Mouse (Mus musculus): ENCODE results near the gene Psmb4. TPM values are rescaled to one million over a fixed set of nuclear protein-coding genes. Genes with fewer than 3 reads are reported as not detected.
"Not testable (repeated sequence)": the region's sequence is repeated elsewhere in the genome, so short reads cannot be mapped to it uniquely, and the experiment has no call there.

Psmb4 gene
- polyA plus RNA-seq (2012; ENCODE audit: insufficient read depth, insufficient read length, missing spikeins), result 281 and 392 TPM in 2 replicates

DNA sequence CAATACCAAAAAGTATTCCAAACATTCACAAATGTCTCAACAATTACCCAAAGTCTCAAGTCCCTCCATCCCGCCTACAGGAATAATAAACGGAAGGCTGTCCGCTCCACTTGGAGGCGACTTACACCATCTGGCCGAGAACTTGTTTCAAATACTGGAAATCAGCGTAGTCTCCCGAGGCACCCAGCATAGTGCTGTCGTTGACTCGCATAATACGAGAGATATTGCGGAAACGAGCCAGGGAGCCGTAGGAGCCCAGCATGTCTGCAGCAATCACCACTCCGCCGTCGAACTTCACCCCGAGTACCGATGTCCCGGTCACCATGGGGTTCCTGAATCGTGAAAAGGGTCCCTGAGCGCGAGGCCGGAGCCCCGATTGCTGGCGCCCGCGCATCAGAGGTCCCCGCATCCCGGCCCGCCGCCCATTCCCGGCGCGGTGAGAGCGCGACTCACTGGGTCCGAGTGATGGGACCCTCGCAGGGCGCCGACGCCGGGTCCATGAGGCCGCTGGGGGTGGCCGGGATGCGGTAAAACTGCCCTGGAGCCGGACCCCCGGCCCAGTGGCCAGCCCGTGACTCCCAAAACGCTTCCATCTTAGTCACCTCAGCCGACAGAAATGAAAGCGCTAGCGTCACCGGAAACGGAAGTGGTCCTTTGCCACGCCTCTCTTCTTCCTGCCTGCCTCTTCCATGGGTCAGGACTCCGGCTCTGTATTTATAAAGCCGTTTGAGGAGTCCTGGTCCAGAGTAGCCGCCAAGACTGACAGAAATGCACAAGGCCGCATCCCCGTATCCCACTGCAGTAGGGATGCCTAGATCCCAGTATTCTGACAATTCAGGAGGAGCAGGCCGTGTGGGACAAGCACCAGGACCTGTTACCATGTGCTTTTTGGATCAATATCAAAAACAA lies at the start of gene Psmb4:
Gene Psmb4 (minus strand): TSS at position 646 of the 909 bp plus-strand sequence.
- H3K27ac ChIP-seq (ENCODE audit: insufficient read depth, low read depth, low read length), result peak within 1 kb of the TSS; percentile 74
- TF ChIP-seq CTCF (IDR thresholded peaks at IDR 0.05; ENCODE audit: low read depth, low read length) (no peak), POLR2A (IDR thresholded peaks at IDR 0.05; ENCODE audit: borderline replicate concordance, low read depth, low read length) (no peak)

DNA sequence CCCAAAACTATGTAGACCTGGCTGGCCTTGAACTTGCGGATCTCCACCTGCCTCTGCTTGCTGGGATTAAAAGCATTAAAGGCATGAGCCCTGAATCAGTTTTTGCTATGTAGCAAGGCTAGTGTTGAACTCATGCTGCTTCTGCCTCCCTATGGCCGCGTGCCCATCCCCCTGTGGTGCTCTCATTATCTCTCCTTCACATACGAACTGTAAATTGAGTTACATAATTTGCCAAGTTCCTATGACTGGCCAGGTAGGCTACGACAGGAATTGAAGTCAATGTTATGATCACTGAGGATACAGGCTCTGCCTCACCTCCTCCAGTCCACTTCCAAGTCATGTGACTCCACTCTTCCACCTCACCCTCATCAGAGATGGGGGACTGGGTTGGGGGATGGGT lies 49.4 kb upstream of the Psmb4 start:
- peak overlapping the region; percentile 47 for H3K27ac ChIP-seq (ENCODE audit: insufficient read depth, low read depth, low read length)
- not testable (repeated sequence) for H3K4me3 ChIP-seq (ENCODE audit: insufficient read depth, low read length)
- H3K4me1 ChIP-seq (ENCODE audit: control insufficient read depth, insufficient read depth, low read length), result peaks cover 20% of the 10 kb centered on the region

More for the DNA sequence above, at the start of gene Psmb4:
- peak within 1 kb of the TSS; percentile 81 for H3K4me3 ChIP-seq (ENCODE audit: insufficient read depth, low read length)
- H3K4me1 ChIP-seq (ENCODE audit: control insufficient read depth, insufficient read depth, low read length), result peaks cover 22% of the 10 kb centered on the region

DNA sequence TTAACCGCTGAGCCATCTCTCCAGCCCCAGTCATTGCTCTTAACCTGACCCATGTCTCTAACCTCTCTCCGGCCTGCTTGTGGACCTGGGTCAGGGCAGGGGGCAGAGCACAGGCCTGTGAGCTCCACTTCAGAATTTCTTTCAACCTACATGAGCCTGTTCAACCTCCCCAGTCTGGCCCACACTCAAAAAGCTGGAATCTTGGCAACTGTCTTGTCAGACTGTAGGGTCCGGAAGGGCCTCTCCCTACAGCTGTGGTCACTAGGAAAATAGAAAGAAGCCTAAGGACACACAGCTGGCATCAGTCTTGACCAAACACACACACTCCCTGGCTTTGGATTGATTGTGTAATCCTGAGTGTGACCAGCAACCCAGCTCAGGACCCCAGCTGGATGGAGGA lies 48.6 kb upstream of the Psmb4 start:
- peaks cover 20% of the 10 kb centered on the region for H3K4me1 ChIP-seq (ENCODE audit: control insufficient read depth, insufficient read depth, low read length)
- peak overlapping the region; percentile 75 for H3K27ac ChIP-seq (ENCODE audit: insufficient read depth, low read depth, low read length)
- H3K4me3 ChIP-seq (ENCODE audit: insufficient read depth, low read length), result not testable (repeated sequence)

DNA sequence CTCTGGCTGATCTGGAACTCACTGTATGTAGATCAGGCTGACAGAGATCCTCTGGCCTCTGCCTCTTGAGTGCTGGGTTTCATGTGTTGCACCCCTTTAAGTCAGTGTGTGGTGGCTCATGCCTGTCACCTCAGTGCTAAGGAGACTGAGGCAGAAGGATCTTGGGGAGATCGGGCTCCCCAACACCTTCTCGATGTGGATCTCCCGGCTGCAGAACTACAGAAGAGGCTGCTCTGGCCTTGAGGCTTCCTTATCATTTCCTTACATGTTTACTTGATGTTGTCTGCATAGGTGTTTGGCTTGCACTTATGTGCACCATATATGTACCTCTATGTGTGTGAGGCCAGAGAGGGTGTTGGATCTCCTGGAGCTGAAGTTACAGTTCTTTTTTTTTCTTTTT lies 47.8 kb upstream of the Psmb4 start:
- not testable (repeated sequence) for H3K4me3 ChIP-seq (ENCODE audit: insufficient read depth, low read length); H3K27ac ChIP-seq (ENCODE audit: insufficient read depth, low read depth, low read length)
- peaks cover 20% of the 10 kb centered on the region for H3K4me1 ChIP-seq (ENCODE audit: control insufficient read depth, insufficient read depth, low read length)

DNA sequence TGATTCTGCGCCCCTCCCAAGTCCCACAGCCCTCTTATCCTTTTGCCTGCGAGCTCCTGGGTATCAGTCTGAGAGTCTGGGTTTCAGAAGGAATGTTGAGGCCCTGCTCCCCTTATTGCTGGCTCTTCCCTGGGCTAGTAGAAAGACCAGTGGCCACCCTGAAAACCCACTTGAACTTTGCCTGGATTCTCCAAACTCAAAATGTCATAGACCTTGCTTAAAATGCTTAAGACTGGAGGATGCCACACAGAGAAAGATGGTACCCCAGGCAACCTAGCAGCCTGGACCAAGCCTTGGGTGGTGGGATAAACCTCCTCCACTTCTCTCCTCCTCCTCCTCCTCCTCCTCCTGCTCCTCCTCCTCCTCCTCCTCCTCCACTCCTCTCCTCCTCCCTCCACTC lies 46.8 kb upstream of the Psmb4 start:
- Histone ChIP-seq H3K4me1 (ENCODE audit: control insufficient read depth, insufficient read depth, low read length) (peaks cover 20% of the 10 kb centered on the region), H3K4me3 (ENCODE audit: insufficient read depth, low read length) (peak overlapping the region; percentile 73; the same call in 1 of the 2 replicates)
- not testable (repeated sequence) for H3K27ac ChIP-seq (ENCODE audit: insufficient read depth, low read depth, low read length)

DNA sequence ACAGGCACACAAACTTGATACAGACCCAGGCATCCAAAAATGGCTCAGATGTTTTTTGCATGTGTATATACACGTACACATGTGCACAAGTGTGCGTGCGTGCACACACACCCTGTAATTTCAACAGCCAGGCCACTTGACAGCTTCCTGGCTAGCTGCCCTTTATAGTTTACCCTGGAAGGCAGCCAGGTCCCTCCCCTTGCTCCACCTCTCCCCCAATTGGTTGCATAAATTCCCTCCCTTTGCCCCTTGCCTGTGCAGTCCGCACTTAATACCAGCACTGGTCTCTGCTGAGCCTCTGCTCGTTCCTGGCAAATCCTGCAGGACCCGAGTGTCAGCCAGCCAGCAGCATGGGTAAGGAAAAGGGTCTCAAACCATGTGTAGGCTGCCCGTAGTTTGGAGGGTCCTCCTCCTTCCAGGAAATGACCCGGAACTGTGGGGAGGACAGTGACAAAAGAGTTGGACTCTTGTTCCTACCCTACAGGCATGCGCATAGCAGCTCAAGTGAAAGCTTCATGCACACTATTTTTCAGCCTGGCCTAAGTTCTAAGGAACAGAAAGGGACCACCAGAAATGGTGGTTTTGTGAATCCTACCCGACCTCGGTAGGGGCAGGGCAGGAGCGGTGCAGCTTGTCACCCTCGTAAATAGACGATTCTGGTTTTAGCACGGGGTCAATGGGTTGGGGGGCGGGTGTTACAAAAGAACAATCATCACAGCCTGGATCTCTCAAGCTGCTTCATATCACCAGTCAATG lies 46.2 kb upstream of the Psmb4 start, which contains the start of gene Selenbp1:
Gene Selenbp1 (plus strand): TSS at position 248 of the 756 bp plus-strand sequence.
- Histone ChIP-seq H3K27ac (ENCODE audit: insufficient read depth, low read depth, low read length) (peak within 1 kb of the TSS; percentile 76), H3K4me1 (ENCODE audit: control insufficient read depth, insufficient read depth, low read length) (peaks cover 23% of the 10 kb centered on the region), H3K4me3 (ENCODE audit: insufficient read depth, low read length) (peak within 1 kb of the TSS; percentile 73)
- TF ChIP-seq POLR2A (IDR thresholded peaks at IDR 0.05; ENCODE audit: borderline replicate concordance, low read depth, low read length), result 0 out of 2 replicates have a peak, but pooled peaks have one; percentile 14
- no peak for TF ChIP-seq CTCF (IDR thresholded peaks at IDR 0.05; ENCODE audit: low read depth, low read length)

DNA sequence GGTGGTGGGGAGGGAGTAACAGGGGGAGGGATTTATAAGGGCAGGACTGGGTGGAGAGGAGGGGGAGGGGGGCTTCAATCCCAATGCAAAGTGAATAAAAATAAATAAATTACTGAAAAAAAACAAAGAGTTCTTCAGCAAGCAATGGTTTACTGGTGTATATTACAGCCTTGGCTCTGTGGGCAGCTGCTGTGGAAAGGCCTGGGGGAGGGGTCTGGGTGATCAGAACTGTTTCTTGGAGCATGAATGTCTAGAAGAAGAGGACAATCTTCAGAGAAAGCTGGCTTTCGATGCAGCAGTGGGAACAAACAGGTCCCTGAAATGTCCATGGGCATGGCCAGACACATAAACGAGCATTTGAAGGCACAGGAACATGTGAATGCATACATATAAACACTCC lies 45.5 kb upstream of the Psmb4 start:
- not testable (repeated sequence) for H3K27ac ChIP-seq (ENCODE audit: insufficient read depth, low read depth, low read length); H3K4me3 ChIP-seq (ENCODE audit: insufficient read depth, low read length)
- H3K4me1 ChIP-seq (ENCODE audit: control insufficient read depth, insufficient read depth, low read length), result peaks cover 23% of the 10 kb centered on the region

DNA sequence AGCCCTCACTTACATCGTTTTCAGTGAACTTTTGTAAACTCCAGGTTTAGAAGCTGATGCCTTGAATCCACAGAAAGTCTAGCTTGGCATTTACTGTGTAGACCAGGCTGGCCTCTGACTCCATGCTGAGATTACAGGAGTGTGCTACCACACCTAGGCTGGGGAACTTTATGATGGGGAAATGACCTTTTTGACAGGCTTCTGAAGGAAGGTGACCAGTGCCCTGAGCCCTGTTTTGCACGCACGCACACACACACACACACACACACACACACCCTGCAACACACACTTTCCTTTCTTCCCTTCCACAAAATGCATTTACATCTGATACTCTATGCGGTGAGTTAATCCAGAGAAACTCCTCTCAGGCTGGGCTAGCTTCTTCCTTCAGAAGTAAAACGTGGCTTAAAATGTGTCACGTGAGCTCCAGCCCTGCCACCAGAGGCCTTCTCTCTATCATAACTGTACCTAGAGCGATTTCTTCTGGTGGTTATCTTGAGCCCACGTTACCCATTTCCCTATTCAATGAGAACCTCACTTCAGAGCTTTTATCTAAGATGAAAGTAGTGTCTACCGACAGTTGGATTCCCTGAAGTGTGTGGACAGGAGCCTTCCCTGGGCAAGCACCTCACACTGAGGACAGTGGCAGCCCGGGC lies 44.8 kb upstream of the Psmb4 start:
- not testable (repeated sequence) for H3K4me3 ChIP-seq (ENCODE audit: insufficient read depth, low read length); H3K27ac ChIP-seq (ENCODE audit: insufficient read depth, low read depth, low read length)
- peaks cover 23% of the 10 kb centered on the region for H3K4me1 ChIP-seq (ENCODE audit: control insufficient read depth, insufficient read depth, low read length)

DNA sequence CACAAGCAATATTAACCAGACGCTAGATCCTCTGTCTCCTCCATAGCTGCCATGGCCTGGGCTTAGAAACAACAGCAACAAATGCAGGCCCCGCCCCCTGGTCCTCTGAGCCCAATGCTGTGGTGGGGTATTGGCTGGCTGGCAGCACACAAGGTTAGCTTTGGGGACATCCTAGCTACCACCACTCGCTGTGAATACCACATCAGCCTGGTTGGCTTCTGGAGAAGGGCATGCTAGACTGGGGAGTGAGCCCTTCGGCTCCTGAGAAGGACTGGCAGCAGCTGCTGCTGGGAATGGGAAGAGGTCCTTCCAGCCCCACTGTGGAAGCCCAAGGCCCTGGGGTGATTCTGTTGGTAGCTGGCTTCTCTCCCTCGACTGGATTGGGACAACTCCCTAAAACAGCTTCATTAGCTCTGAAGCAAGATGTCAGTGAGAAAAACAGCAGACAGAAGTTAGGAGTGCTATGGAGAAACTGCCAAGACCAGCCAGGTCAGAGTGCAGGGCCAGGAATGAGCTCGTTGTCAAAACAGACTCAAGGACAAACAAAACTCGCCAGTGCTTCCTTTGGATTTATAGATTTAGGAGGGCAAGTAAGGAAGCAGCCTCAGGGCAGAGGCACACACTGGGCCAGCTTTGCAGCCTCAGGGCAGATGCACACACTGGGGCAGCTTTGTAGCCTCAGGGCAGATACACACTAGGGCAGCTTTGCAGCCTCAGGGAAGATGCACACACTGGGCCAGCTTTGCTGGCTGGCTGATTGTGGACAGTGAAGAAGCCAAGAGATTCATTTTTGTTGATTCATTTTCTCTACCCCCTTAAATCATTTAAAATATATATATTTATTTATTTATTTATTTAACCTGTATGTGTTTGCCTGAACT lies 43.9 kb upstream of the Psmb4 start:
- H3K27ac ChIP-seq (ENCODE audit: insufficient read depth, low read depth, low read length), result not testable (repeated sequence)

DNA sequence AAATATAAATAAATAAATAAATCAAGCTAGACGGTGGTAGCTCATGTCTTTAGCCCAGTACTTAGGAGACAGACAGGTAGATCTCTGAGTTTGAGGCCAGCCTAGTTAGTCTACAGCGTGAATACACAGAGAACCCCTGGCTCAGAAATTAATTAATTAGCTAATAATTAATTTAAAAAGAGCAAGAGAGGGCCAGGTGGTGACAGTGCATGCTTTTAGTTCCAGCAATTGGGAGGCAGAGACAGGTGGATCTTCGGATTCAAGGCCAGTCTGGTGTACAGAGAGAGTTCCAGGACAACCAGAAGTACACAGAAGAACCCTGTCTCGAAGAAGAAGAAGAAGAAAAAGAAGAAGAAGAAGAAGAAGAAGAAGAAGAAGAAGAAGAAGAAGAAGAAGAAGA lies 42.2 kb upstream of the Psmb4 start:
- H3K4me3 ChIP-seq (ENCODE audit: insufficient read depth, low read length); H3K27ac ChIP-seq (ENCODE audit: insufficient read depth, low read depth, low read length); H3K4me1 ChIP-seq (ENCODE audit: control insufficient read depth, insufficient read depth, low read length): not testable (repeated sequence)

More for the DNA sequence above, 43.9 kb upstream of the Psmb4 start:
- H3K4me1 ChIP-seq (ENCODE audit: control insufficient read depth, insufficient read depth, low read length), result peaks cover 16% of the 10 kb centered on the region
- H3K4me3 ChIP-seq (ENCODE audit: insufficient read depth, low read length), result not testable (repeated sequence)

DNA sequence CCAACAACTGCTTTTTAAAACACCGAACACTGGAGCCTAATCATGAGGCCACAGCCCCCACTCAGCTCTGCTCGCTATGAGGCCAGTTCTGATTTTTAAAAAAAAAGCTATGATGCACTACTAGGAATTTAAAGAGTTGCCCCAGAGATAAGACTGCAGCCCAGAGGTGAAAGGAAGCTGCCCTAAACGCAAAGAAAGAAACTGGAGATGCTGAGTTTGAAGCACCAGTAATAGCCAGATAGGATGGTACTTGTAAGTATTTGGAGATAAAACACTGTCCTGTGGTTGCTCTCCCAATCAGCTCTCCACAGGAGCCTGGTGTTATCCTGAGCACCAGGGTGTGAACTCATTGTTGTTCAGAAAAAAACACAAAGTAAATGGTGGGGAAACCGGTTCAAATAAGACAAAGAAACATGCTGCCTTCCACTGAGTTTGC lies 39.6 kb upstream of the Psmb4 start:
- not testable (repeated sequence) for H3K4me1 ChIP-seq (ENCODE audit: control insufficient read depth, insufficient read depth, low read length); H3K4me3 ChIP-seq (ENCODE audit: insufficient read depth, low read length); H3K27ac ChIP-seq (ENCODE audit: insufficient read depth, low read depth, low read length)

Measured in bone marrow macrophage, adult 2 months (primary cell).